Mouse (Mus musculus) lung, embryonic 14.5 days (tissue): ENCODE data around the gene Kansl1l. TPM values are rescaled to one million over a fixed set of nuclear protein-coding genes. Genes with fewer than 3 reads are reported as not detected.

ENCODE experiments used
- ATAC-seq: fragments of 200-750 bp; cut with Nextera tagmentation; 2 replicates; pipeline ENCODE4 v1.8.0; 2017; ENCODE audit warnings: mild to moderate bottlenecking, moderate TSS enrichment, moderate library complexity; ENCODE audit not compliant: insufficient read depth
- DNase-seq: peaks from one replicate; pipeline ENCODE4 v3.0.0-alpha.2; 2015
- H3K27ac ChIP-seq: fragments of 300-500 bp; sonication (generic); 2 replicates; pipeline ENCODE4 v1.5.1; 2014; ENCODE audit warnings: low read depth, mild to moderate bottlenecking, moderate library complexity
- H3K27me3 ChIP-seq: fragments of 300-500 bp; sonication (generic); 2 replicates; pipeline ENCODE4 v1.6.1; 2014; ENCODE audit warnings: low read length, control low read depth; ENCODE audit not compliant: insufficient read depth
- H3K36me3 ChIP-seq: fragments of 300-500 bp; sonication (generic); 2 replicates; pipeline ENCODE4 v1.6.1; 2014; ENCODE audit warnings: control low read depth; ENCODE audit not compliant: insufficient read depth
- H3K4me1 ChIP-seq: fragments of 300-500 bp; sonication (generic); 2 replicates; pipeline ENCODE4 v1.6.1; 2014; ENCODE audit warnings: antibody characterized with exemption, control low read depth; ENCODE audit not compliant: insufficient read depth
- H3K4me2 ChIP-seq: fragments of 300-500 bp; sonication (generic); 2 replicates; pipeline ENCODE4 v1.6.1; 2014; ENCODE audit warnings: mild to moderate bottlenecking
- H3K4me3 ChIP-seq: fragments of 300-500 bp; sonication (generic); 2 replicates; pipeline ENCODE4 v1.5.1; 2014; ENCODE audit warnings: low read depth, low read length
- H3K9ac ChIP-seq: fragments of 300-500 bp; sonication (generic); 2 replicates; pipeline ENCODE4 v1.6.1; 2014
- H3K9me3 ChIP-seq: fragments of 300-500 bp; sonication (generic); 2 replicates; pipeline ENCODE4 v1.6.1; 2016; ENCODE audit warnings: low read depth, low read length, control low read depth
- CTCF ChIP-seq: IDR thresholded peaks from 2 replicates; pipeline ENCODE4 v1.5.1; 2016; ENCODE audit warnings: antibody characterized with exemption, low read depth
- WGBS: fragments of 180-500 bp; shearing (Covaris S2); extraction: QIAGEN DNeasy Blood & Tissue Kit; methylation state at CpG from one replicate; pipeline ENCODE4 v1.1.7; 2014; 5-methylcytosine and 5-hydroxymethylcytosine counted together
- polyA plus RNA-seq: library from polyadenylated mRNA; unstranded; fragments of >200 nt; fragmentation: Nextera tagmentation; extraction: Ambion mirVana; gene quantifications from 2 replicates; pipeline ENCODE4 v1.2.1, GENCODE M21; 2014

Gene Kansl1l
- polyA plus RNA-seq, 1 experiment from 2014 or later: 21.9 TPM

DNA sequence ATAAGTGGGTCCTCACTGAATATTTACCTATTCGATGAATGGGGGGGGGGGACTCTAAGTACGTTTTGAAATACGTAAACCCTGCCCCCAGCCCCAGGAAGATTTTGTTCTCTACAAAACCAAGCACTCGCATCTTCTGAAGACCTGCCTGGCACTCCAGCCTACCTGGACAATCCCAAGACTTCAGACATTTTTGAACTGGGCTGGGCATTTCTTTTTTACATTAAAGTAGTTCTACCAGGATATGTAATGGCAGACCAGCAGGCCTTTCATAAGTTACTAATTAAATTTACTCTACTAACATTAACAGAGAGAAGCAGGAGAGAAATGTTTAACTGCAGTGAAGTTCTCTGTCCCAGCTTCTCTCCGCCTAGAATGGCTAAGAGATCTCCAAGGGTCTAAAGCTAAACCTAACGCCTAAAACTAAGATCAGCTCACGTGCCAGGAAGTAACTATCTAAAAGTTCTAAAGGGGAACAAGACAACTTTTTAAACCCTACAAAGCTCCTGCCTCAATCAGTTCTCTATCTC, 15.3 kb upstream of the Kansl1l start:
- WGBS: 62% methylated on average over 7 of the region's 7 CpGs
- no peak overlapping the region for H3K9ac ChIP-seq
- H3K27me3 ChIP-seq: no peaks in the 10 kb centered on the region
- no peak overlapping the region for H3K4me3 ChIP-seq
- H3K9me3 ChIP-seq: no peaks in the 10 kb centered on the region
- ATAC-seq (peak; percentile 63), DNase-seq (peak; percentile 34)
- peak overlapping the region; percentile 84 for H3K27ac ChIP-seq
- peaks cover 26% of the 10 kb centered on the region for H3K36me3 ChIP-seq
- no peak for TF ChIP-seq CTCF
- H3K4me2 ChIP-seq: no peak overlapping the region
- peaks cover 4% of the 10 kb centered on the region for H3K4me1 ChIP-seq

DNA sequence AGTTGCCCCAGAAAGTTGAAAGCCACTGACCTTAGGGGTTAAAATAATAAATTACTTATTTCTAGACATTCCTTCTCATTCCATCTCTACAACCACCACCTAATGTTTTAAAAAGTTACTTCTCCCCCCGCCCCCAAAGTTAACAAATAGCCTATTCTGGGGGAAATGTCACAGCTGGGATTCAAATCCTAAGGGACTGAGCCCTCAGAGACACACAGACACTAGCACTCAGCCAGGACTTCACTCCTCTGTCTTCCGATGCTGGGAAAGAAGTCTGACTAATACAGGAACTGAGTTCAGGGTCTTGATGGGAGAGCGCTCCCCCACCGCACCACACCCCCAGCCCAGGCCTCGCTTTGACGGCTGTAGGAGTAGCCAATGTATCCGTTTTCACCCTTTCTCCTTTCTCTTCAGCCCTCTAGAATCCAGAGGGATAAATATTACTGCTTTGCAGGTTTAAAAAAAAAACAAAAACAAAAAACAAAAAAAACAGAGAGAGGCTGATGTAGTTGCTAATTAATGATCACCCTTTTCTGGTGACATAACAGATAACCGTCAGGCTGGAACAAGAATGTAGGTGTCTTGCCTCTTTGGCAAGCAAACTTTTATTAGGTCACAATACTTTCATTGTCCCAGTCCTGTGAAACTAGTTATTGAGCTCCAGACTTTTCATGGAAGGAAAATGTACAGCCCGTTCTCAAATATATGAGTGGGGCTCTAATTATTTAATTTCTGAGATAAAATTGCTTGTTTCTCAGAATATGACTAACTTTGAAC, 14.7 kb upstream of the Kansl1l start:
- Histone ChIP-seq H3K27ac (peak overlapping the region; percentile 84), H3K4me3 (no peak overlapping the region), H3K27me3 (no peaks in the 10 kb centered on the region), H3K4me2 (no peak overlapping the region), H3K4me1 (peaks cover 4% of the 10 kb centered on the region), H3K36me3 (peaks cover 20% of the 10 kb centered on the region), H3K9me3 (no peaks in the 10 kb centered on the region), H3K9ac (no peak overlapping the region)
- no peak for TF ChIP-seq CTCF
- no peak; the same call in 1 of the 2 replicates for ATAC-seq
- no peak for DNase-seq
- 48% methylated on average over 9 of the region's 9 CpGs for WGBS

DNA sequence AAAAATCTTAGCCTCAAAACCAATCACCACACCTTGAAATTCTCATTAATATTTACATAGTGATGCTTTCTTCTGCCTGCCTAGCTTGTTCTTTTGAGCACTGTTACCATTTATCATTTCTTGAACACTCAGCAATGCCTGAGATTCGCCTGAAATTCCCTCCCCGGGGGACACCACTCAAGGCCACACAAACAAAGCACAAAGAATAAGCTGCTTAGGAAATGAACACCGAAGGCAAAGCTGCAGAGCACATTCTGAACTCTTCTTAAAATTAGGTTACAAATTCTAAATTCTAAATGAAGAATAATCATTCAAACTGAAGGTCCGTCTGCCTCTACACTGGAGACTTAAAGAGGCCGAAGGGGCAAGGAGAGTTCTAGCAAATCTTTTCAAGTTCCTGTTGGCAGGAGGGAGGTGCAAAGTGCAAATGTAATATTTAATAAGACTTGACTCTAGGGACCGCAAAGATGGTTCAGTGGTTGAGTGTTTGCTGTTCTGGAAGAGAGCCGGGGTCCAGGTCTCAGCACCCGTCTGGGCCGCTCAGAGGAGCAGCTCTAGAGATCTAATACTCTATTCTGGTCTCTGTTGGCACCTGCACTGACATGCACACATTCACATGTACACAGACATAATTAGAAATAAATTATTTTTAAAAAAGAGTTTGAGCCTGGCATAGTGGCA, 12.2 kb upstream of the Kansl1l start:
- DNase-seq (no peak), ATAC-seq (no peak)
- peaks cover 4% of the 10 kb centered on the region for H3K4me1 ChIP-seq
- H3K4me2 ChIP-seq: no peak overlapping the region
- no peak overlapping the region for H3K4me3 ChIP-seq
- no peaks in the 10 kb centered on the region for H3K27me3 ChIP-seq
- no peak for TF ChIP-seq CTCF
- H3K27ac ChIP-seq: no peak overlapping the region
- H3K36me3 ChIP-seq: peaks cover 4% of the 10 kb centered on the region; the same call in 1 of the 2 replicates
- no peak overlapping the region for H3K9ac ChIP-seq
- 56% methylated on average over 9 of the region's 9 CpGs for WGBS
- H3K9me3 ChIP-seq: no peaks in the 10 kb centered on the region

DNA sequence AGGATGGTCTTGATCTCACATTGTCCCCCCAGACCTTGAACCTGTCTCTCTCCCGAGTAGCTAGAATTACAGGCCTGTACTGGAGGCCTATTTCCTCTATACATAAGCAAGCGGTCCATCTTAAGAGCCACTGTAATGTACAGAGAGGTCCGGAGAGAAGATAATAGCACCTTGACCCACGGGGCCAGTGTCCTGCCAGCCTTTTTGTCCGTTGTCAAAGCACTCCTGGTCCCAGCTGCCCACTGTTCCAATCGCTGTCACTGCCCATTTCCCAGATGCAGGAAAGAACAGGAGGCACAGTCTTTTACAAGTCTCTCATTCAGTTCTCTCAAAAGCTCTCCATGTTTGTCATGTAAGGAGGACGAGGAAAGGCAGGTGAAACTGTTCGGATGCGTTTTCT, 4.6 kb upstream of the Kansl1l start:
- H3K4me3 ChIP-seq: no peak overlapping the region
- TF ChIP-seq CTCF: no peak
- no peak overlapping the region for H3K4me2 ChIP-seq
- H3K27me3 ChIP-seq: no peaks in the 10 kb centered on the region
- no peak overlapping the region for H3K9ac ChIP-seq
- DNase-seq (no peak), ATAC-seq (no peak)
- no peaks in the 10 kb centered on the region for H3K4me1 ChIP-seq
- no peak overlapping the region for H3K27ac ChIP-seq
- H3K9me3 ChIP-seq: no peaks in the 10 kb centered on the region
- 69% methylated on average over 9 of the region's 9 CpGs for WGBS
- 0 out of 2 replicates have a peak, but pooled peaks cover 2% of the 10 kb centered on the region for H3K36me3 ChIP-seq

DNA sequence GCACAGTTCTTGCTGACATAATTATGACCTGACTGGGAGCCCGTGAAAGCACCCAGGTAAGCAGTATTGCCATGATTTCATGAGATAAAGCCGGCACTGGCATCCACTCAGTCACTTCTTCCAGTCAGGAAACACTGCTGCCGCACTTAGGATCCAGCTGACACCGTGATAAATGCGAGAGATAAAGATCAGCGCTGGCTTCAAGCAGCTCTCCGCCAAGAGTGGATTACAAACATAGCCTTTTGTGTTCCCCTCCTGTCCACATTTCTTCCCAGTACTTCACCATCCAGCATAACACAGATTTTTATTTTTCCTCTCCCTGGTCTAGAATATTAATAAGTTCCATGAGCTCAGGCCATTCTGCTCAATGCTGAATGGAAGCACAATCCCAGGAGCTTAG, 2.9 kb upstream of the Kansl1l start:
- H3K9ac ChIP-seq: no peak overlapping the region
- peak; percentile 40 for DNase-seq

DNA sequence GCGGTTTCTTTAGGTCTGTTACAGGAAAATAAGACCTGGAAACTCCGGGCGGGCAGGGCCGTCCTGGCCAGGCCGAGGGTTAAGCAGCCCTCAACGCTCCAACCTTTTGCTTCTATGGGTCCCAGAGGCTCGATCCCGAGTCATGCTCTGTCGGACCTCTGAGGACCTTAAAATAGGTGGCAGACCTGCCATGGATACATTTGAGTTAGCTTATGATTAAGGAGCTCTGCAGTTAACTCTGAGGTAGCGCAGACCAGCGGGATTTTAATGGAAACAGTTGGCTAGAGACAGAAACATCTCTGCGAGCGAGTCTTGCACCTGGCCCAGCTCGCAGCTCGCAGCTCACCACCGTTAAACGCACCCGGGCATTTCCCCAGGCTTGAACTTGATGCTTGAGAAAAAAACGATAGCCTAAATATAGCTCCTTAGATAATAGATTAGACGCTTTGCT, 528 bp upstream of the Kansl1l start:
- H3K4me1 ChIP-seq: peaks cover 7% of the 10 kb centered on the region; the same call in 1 of the 2 replicates
- H3K27ac ChIP-seq: peak overlapping the region; percentile 97
- ATAC-seq (peak; percentile 47; the same call in 1 of the 2 replicates), DNase-seq (no peak)
- no peak for TF ChIP-seq CTCF
- H3K36me3 ChIP-seq: no peaks in the 10 kb centered on the region
- H3K27me3 ChIP-seq: no peaks in the 10 kb centered on the region
- no peaks in the 10 kb centered on the region for H3K9me3 ChIP-seq
- WGBS: under 1% methylated on average over 20 of the region's 20 CpGs
- peak overlapping the region; percentile 67 for H3K4me3 ChIP-seq
- peak overlapping the region; percentile 85 for H3K4me2 ChIP-seq
- H3K9ac ChIP-seq: peak overlapping the region; percentile 88

More for the DNA sequence above, 2.9 kb upstream of the Kansl1l start:
- Histone ChIP-seq H3K4me3 (no peak overlapping the region), H3K36me3 (no peaks in the 10 kb centered on the region), H3K4me2 (no peak overlapping the region), H3K9me3 (no peaks in the 10 kb centered on the region), H3K27me3 (no peaks in the 10 kb centered on the region), H3K27ac (no peak overlapping the region), H3K4me1 (0 out of 2 replicates have a peak, but pooled peaks cover under 1% of the 10 kb centered on the region)
- ATAC-seq: no peak
- no peak for TF ChIP-seq CTCF
- 4% methylated on average over 7 of the region's 7 CpGs for WGBS
